Mouse (Mus musculus) bone marrow macrophage, adult 2 months (primary cell): Measurements from ENCODE around the gene Gpr84. TPM values are rescaled to one million over a fixed set of nuclear protein-coding genes. Genes with fewer than 3 reads are reported as not detected.
A peak's percentile ranks its signal among the peaks of the same experiment; 100 is the strongest.

ENCODE experiments used
- H3K27ac ChIP-seq: 2 replicates; pipeline ENCODE4 v1.5.1; 2012; ENCODE audit warnings: low read depth, low read length; ENCODE audit not compliant: insufficient read depth
- H3K4me1 ChIP-seq: 2 replicates; pipeline ENCODE4 v1.6.1; 2012; ENCODE audit warnings: low read length; ENCODE audit not compliant: control insufficient read depth, insufficient read depth
- H3K4me3 ChIP-seq: 2 replicates; pipeline ENCODE4 v1.5.1; 2012; ENCODE audit warnings: mild to moderate bottlenecking, low read length, moderate library complexity; ENCODE audit not compliant: insufficient read depth
- CTCF ChIP-seq: IDR thresholded peaks from 2 replicates; pipeline ENCODE4 v1.5.1; 2012; ENCODE audit warnings: low read depth, mild to moderate bottlenecking, low read length, moderate library complexity
- POLR2A ChIP-seq: IDR thresholded peaks from 2 replicates; pipeline ENCODE4 v1.6.1; 2012; ENCODE audit warnings: mild to moderate bottlenecking, low read depth, low read length, borderline replicate concordance
- polyA plus RNA-seq: library from polyadenylated mRNA; stranded (reverse); fragments of >200 nt; gene quantifications from 2 replicates; pipeline ENCODE4 v1.2.4, GENCODE M21; 2012; ENCODE audit not compliant: missing spikeins, insufficient read depth, insufficient read length

Gpr84 gene
- polyA plus RNA-seq, 1 experiment, result 2.7 TPM

DNA sequence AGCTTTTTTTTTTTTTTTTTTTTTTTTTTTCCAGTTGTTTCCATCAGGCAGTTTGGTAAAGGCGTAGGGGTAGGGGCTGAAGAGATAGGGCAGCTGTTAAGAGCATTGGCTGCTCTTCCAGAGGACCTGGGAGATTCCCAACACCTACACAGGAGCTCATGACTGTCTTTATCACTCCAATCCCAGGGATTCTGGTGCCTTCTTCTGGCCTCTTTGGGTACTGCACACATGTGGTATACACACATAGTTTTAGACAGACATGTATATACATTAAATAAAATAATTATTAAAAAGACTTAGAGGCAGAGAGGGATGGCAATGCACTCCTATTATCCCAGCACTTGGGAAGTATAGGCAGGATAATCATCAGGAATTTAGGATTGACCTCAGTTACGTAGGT is 17.0 kb downstream of the Gpr84 start:
- Histone ChIP-seq H3K4me3 (no peak overlapping the region), H3K4me1 (no peaks in the 10 kb centered on the region), H3K27ac (no peak overlapping the region)
- TF ChIP-seq POLR2A (no peak), CTCF (no peak)

DNA sequence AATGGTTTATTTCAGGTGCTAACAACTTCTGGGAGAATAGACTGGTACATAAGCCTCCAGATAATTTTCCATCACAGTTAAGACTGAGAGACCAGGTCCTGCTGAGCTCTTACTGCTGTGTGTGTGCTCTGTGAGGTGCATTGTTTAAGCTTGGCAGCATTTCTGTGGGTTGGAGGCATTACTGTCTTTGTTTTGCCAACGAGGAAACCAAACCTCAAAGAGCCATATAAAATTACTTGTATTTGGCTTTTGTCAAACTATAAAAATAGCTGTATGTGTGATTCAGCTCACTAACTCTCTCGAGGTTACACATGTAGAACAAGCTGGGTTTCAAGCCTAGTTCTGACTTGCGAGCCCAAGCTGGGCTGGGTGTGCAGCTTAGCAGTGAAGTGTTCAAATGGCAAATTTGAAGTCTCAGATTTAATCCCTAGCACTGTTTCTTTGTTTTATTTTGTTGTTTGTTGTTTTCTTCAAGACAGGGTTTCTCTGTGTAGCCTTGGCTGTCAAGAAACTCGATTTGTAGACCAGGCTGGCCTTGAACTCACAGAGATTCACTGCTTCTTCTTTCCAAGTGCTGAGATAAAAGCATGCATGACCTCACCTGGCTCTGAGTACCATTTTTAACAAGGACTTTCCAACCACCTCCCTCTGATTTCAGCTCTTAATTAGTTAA is 17.6 kb downstream of the Gpr84 start:
- H3K27ac ChIP-seq, result no peak overlapping the region
- TF ChIP-seq CTCF (no peak), POLR2A (no peak)
- H3K4me1 ChIP-seq, result no peaks in the 10 kb centered on the region
- no peak overlapping the region for H3K4me3 ChIP-seq

DNA sequence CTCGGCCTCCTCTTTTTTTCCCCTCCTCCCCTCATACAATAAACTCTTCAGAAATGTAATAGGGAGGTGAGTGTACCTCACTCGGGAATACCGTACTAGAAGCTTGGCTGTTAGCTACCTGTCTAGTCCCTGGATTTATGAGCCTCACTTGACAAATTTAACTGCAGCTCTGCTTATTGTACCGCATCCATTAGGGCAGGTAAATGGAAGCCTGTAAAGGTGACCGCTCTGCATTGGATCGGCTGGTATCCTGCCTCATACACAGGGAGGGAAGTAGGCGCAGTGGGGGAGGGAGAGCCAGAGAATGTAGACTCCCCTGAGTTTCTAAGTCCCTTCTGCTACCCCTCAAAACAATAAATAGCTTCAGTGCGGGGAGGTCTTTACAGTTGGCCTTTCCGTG is 19.6 kb downstream of the Gpr84 start:
- TF ChIP-seq CTCF (no peak), POLR2A (no peak)
- Histone ChIP-seq H3K27ac (no peak overlapping the region), H3K4me1 (peaks cover 4% of the 10 kb centered on the region), H3K4me3 (no peak overlapping the region)

DNA sequence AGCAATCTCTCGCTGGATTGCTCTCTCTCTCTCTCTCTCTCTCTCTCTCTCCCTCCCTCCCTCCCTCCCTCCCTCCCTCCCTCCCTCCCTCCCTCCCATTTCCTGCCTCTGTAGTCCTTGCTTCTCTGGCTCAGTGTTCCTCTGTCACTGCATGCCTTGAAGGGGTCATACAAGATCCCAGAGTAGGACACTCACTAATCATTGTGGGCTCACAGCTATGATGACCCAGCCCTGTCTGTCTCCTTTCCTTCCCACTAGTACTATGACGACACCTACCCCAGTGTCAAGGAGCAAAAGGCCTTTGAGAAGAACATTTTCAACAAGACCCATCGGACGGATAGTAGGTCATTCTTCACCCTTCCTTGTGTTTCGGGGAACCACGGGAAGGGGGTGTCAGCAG is 20.0 kb downstream of the Gpr84 start:
- TF ChIP-seq POLR2A, result no peak
- no peak for TF ChIP-seq CTCF
- H3K4me3 ChIP-seq, result no peak overlapping the region
- no peak overlapping the region for H3K27ac ChIP-seq
- peaks cover 8% of the 10 kb centered on the region for H3K4me1 ChIP-seq

DNA sequence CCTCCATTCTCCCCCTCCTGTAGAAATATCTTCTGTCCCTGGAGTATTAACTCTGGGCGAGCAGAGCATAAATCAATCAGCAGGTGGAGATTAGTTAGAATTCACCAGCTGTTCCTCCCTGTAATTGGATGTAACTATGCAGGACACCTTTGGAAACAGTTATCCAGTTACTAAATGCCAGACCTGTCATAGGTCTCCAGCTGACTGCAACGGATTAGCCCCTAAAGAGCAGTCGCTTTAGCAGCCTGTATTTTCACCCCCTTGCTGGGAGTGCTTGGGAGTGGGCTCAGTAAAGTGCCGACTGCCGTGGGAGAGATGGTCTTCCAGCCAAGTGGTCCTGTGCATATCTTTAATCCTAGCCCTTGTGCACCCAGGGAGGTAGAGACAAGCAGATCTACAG is 20.8 kb downstream of the Gpr84 start:
- Histone ChIP-seq H3K27ac (no peak overlapping the region), H3K4me3 (no peak overlapping the region), H3K4me1 (peaks cover 14% of the 10 kb centered on the region)
- TF ChIP-seq CTCF, result no peak
- no peak for TF ChIP-seq POLR2A

DNA sequence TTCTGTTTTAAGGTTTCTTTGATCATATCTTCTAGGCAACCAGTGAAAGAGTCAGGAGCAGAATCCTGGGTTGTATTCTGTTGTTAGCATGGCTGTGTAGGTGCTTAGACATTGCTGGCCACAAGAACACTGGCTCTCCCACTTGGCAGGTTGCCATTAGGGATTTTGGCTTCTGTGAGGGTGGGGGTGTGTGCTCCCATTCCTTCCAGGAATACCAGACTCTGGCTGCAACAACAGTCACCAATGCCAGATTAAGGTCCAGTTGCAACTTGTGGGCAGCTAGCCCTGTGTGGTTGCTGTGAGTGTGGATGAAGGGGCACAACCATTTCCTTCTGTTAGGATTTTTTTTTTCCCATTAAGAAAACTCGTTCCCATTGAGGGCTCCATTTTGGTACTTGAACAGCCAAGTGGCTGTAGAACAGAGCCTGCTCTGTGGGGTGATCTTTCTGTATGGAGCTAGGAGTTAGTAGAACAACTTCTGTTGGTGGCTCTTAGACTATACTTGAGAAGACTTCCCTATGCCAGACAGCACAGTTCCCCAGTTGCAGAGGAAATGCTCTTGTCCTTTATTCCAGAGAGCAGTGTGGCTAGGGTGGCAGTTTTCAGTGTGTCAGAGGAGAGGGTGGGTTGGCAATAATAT is 24.5 kb downstream of the Gpr84 start:
- no peak overlapping the region for H3K27ac ChIP-seq
- TF ChIP-seq CTCF (no peak), POLR2A (no peak)
- H3K4me1 ChIP-seq, result peaks cover 25% of the 10 kb centered on the region
- H3K4me3 ChIP-seq, result no peak overlapping the region

DNA sequence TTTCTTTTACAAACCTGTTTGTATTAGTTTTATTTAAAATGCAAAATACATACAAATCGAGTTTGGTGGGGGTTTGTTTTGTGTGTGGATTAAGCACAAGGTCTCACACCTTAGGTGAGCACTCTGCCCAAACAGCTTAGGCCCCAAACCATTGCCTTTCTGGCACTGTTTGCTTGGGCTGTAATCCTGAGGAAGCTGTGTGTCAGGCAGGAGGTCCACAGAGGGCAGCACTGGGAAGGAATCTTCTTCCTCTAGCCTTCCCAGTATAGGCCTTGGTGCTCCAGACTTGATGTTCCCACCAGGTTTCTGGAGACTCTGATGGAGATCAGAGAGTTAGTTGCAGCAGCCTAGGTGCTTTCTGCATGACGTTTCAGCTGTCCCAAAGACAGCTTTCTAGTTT is 25.8 kb downstream of the Gpr84 start:
- TF ChIP-seq POLR2A (no peak), CTCF (no peak)
- H3K4me3 ChIP-seq, result no peak overlapping the region
- H3K4me1 ChIP-seq, result peaks cover 30% of the 10 kb centered on the region
- H3K27ac ChIP-seq, result no peak overlapping the region

DNA sequence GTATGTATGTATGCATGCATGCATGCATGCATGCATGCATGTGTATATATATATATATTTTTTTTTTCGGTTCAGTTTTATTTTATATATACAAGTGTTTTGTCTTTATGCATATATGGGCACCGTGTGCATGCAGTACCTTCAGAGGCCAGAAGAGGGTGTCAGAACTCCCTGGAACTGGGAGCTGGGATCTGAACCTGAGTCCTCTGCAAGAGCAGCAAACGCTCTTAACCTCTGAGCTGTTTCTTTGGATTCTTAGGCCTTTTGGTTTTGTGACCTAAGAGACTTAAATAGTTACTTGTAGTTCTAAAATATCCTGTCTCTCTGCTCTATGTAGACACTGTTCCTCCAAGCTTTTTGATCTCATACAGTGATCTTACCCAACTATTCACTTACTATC is 26.3 kb downstream of the Gpr84 start:
- TF ChIP-seq CTCF, result 0 out of 2 replicates have a peak, but pooled peaks have one; percentile 23
- TF ChIP-seq POLR2A, result no peak
- no peak overlapping the region for H3K27ac ChIP-seq
- H3K4me3 ChIP-seq, result no peak overlapping the region
- peaks cover 30% of the 10 kb centered on the region for H3K4me1 ChIP-seq

DNA sequence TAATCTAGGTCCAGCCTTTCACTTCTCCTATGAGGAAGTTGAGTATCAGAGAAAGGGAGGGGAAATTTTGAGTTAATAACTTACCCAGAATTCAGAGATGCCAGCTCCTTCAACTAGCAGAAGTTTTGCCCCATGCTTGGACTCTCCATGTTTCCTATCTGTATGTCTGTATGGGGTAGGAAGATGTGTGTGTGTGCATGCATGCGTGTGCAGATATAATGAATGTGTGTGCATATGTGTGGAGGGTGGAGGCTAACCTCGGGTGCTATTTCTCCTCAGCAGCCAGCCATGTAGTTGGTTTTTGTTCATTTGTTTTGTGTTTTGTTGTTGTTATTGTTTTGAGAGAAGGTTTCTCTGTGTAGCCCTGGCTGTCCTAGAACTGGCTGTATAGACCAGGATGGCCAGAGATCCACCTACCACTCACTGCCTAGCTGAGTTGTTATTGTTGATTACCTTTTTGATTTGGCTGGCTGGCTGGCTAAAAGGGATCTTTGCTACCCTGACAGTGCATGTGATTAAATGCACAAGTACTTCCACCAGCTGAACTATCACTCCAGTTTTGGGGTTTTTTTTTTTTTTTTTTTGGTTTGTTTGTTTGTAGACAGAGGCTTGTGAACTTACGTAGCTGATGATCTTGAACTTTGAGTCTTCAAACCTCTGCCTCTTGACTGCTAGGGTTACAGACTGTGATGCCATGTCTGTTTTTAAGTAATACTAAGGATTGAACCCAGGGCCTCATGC is 28.8 kb downstream of the Gpr84 start:
- TF ChIP-seq CTCF (no peak), POLR2A (no peak)
- H3K4me3 ChIP-seq, result no peak overlapping the region
- no peak overlapping the region for H3K27ac ChIP-seq
- H3K4me1 ChIP-seq, result peaks cover 39% of the 10 kb centered on the region
